Mouse (Mus musculus) heart, embryonic 14.5 days (tissue): ENCODE measurements around the gene Ctrb1. TPM values are rescaled to one million over a fixed set of nuclear protein-coding genes. Genes with fewer than 3 reads are reported as not detected.
A peak's percentile ranks its signal among the peaks of the same experiment; 100 is the strongest.

Source experiments
- ATAC-seq: fragments of 200-750 bp; cut with Nextera tagmentation; 2 replicates; pipeline ENCODE4 v1.8.0; 2017; ENCODE audit warnings: low read depth, moderate TSS enrichment; ENCODE audit not compliant: insufficient number of reproducible peaks, insufficient read depth, low FRiP score
- H3K27ac ChIP-seq, 2 experiments: fragments of 200-500 bp in 1 of 2; fragments of 300-500 bp in 1 of 2; sonication (generic) in 1 of 2; replicated peaks in 1 of 2; 2 replicates each; pipeline ENCODE4 v1.5.1; 2012 to 2014; ENCODE audit warnings: low read depth in 2 of 2, low read length in 2 of 2, control low read depth in 1 of 2, mild to moderate bottlenecking in 1 of 2, mixed read lengths in 1 of 2; ENCODE audit not compliant: control insufficient read depth in 1 of 2, insufficient read depth in 1 of 2
- H3K27me3 ChIP-seq: fragments of 300-500 bp; sonication (generic); 2 replicates; pipeline ENCODE4 v1.6.1; 2014; ENCODE audit warnings: mild to moderate bottlenecking, low read length, control low read depth; ENCODE audit not compliant: control insufficient read depth, insufficient read depth
- H3K36me3 ChIP-seq: fragments of 300-500 bp; sonication (generic); 2 replicates; pipeline ENCODE4 v1.6.1; 2014; ENCODE audit warnings: mild to moderate bottlenecking, control low read depth, low read length, mixed read lengths; ENCODE audit not compliant: control insufficient read depth, insufficient read depth
- H3K4me1 ChIP-seq, 2 experiments: fragments of 200-500 bp in 1 of 2; fragments of 300-500 bp in 1 of 2; sonication (generic) in 1 of 2; 2 replicates each; pipeline ENCODE4 v1.6.1; 2012 to 2014; ENCODE audit warnings: low read length in 2 of 2, control low read depth in 1 of 2, mixed read lengths in 1 of 2; ENCODE audit not compliant: control insufficient read depth in 2 of 2, insufficient read depth in 2 of 2
- H3K4me2 ChIP-seq: fragments of 300-500 bp; sonication (generic); 2 replicates; pipeline ENCODE4 v1.6.1; 2014; ENCODE audit warnings: mild to moderate bottlenecking, low read length
- H3K4me3 ChIP-seq, 2 experiments: fragments of 200-500 bp in 1 of 2; fragments of 300-500 bp in 1 of 2; sonication (generic) in 1 of 2; 2 replicates each; pipeline ENCODE4 v1.5.1; 2012 to 2014; ENCODE audit warnings: low read length in 2 of 2, mild to moderate bottlenecking in 2 of 2, control low read depth in 1 of 2, low read depth in 1 of 2, moderate library complexity in 1 of 2; ENCODE audit not compliant: control insufficient read depth in 1 of 2, insufficient read depth in 1 of 2
- H3K9ac ChIP-seq: fragments of 300-500 bp; sonication (generic); 2 replicates; pipeline ENCODE4 v1.6.1; 2014; ENCODE audit warnings: mild to moderate bottlenecking, low read length
- H3K9me3 ChIP-seq: fragments of 300-500 bp; sonication (generic); 2 replicates; pipeline ENCODE4 v1.6.1; 2016; ENCODE audit warnings: low read length, control low read depth; ENCODE audit not compliant: control insufficient read depth
- WGBS: fragments of 180-500 bp; shearing (Covaris S2); extraction: QIAGEN DNeasy Blood & Tissue Kit; methylation state at CpG from one replicate; pipeline ENCODE4 v1.1.7; 2014; 5-methylcytosine and 5-hydroxymethylcytosine counted together
- polyA plus RNA-seq: library from polyadenylated mRNA; unstranded; fragments of >200 nt; fragmentation: Nextera tagmentation; extraction: Ambion mirVana; gene quantifications from 2 replicates; pipeline ENCODE4 v1.2.1, GENCODE M21; 2014

Gene Ctrb1
- polyA plus RNA-seq, result not detected in 2 replicates

DNA sequence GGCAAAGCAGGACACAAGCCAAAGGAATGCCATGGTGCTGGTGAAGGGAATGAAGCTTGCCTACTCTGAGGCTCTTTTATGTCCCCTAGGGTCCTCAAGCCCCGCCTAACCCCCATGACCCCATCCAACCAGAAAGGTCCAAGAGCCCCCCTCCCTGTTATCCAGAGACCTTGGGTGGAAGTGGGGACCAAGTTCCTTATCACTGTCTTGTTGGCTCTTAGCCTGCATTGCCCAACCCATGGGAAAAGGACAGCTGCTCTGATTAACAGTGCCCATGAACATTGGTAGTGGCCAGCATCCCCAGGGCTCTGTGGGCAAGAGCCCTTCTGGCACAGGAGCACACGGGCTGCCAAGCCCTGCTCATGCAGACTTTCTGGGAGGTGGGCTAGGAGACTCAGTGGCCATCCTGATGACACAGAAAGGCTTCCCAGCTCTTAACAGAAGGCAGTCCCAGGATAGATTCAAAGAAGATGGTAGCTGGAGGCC, at the start of gene Ctrb1:
Ctrb1 (minus strand) TSS at position 51 of the 486 bp plus-strand sequence.
- H3K9ac ChIP-seq, result no peak within 1 kb of the TSS
- H3K36me3 ChIP-seq, result no peaks in the 10 kb centered on the region
- peaks cover 2 to 7% of the 10 kb centered on the region in 2 experiments; a peak in 2 of 4 replicates for H3K4me1 ChIP-seq
- no peaks in the 10 kb centered on the region for H3K27me3 ChIP-seq
- WGBS, result 69% methylated on average over 2 of the region's 2 CpGs
- H3K4me3 ChIP-seq, result no peak within 1 kb of the TSS
- no peak for ATAC-seq
- 0 out of 2 replicates have a peak, but pooled peaks cover 3% of the 10 kb centered on the region for H3K9me3 ChIP-seq
- no peak within 1 kb of the TSS for H3K27ac ChIP-seq
- no peak within 1 kb of the TSS for H3K4me2 ChIP-seq

DNA sequence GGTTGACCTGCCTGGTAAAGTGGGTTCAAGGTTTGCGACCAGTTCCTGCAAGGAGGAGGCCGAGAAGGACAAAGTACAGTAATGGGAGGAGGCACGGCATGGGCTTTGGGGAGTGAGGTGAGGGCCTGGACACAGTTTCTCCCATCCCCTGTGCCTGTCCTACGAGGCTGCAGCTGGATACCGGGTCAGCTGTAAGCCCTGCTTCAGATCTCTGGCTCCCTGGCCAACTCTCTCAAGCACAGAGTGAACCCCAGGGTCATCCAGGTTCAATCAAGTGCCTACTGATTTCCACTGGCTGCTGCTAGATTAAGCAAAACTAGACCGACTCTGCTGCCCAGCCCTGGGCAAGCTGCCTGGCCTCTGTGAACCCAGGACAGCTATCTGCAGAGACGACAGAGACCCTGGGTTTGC, 49.5 kb upstream of the Ctrb1 start:
- peak overlapping the region in 1 of 2 experiments; percentile 47; a peak in 1 of 4 replicates for H3K27ac ChIP-seq
- H3K27me3 ChIP-seq, result no peaks in the 10 kb centered on the region
- H3K9ac ChIP-seq, result peak overlapping the region; percentile 54; the same call in 1 of the 2 replicates
- no peaks in the 10 kb centered on the region for H3K9me3 ChIP-seq
- H3K36me3 ChIP-seq, result 0 out of 2 replicates have a peak, but pooled peaks cover 7% of the 10 kb centered on the region
- no peak for ATAC-seq
- no peak overlapping the region for H3K4me3 ChIP-seq
- H3K4me2 ChIP-seq, result 0 out of 2 replicates have a peak overlapping the region, but pooled peaks have one; percentile 18
- H3K4me1 ChIP-seq, result peaks cover 56 to 79% of the 10 kb centered on the region in 2 experiments
- 53% methylated on average over 7 of the region's 7 CpGs for WGBS

DNA sequence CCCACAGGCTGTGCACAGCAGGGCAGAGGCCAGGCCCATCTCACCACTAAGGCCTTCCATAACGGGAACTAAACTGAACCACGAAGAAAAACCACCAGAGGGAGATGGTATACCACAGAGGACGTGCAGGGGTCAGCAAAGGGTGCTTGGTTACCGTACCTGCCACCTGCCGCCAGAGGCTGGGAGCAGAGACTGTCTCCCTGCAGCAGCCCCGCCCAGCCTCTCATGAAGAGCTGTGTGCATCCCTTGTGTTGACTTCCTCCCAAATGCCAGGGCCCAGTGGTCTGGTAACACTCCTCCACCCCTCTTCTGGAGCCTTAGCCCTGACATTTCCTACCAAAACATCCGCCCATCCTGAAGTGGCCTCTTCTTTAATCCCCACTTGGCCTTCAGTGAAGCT, 48.8 kb upstream of the Ctrb1 start:
- H3K27ac ChIP-seq, result no peak overlapping the region

DNA sequence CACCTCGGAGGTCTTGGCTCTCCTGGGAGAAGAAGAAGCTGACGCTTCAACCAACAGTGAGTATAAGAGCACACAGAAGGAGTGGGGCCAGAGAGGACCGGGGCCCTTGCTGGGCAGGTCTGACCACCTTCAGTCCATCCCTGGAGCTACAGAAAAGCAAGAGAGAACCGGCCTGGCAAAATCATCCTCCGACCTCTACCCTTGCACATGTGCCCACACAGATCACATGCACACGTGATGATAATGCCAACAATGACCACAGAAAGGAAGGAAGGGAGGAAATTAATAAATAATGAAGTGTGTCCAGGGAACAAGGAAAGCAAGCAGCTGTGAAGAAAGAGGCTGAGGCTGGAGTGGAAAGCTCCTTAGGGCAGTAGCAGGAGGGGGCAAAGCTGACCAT, 48.1 kb upstream of the Ctrb1 start:
- Histone ChIP-seq H3K9me3 (no peaks in the 10 kb centered on the region), H3K4me2 (no peak overlapping the region), H3K9ac (no peak overlapping the region), H3K4me1 (peaks cover 62 to 86% of the 10 kb centered on the region in 2 experiments), H3K4me3 (no peak overlapping the region), H3K27ac (no peak overlapping the region), H3K27me3 (no peaks in the 10 kb centered on the region), H3K36me3 (0 out of 2 replicates have a peak, but pooled peaks cover 7% of the 10 kb centered on the region)
- ATAC-seq, result no peak
- 67% methylated on average over 6 of the region's 6 CpGs for WGBS

More for the DNA sequence above, 48.8 kb upstream of the Ctrb1 start:
- no peaks in the 10 kb centered on the region for H3K9me3 ChIP-seq
- 0 out of 2 replicates have a peak, but pooled peaks cover 7% of the 10 kb centered on the region for H3K36me3 ChIP-seq
- H3K9ac ChIP-seq, result peak overlapping the region; percentile 9; the same call in 1 of the 2 replicates
- WGBS, result 60% methylated on average over 7 of the region's 7 CpGs
- ATAC-seq, result no peak
- H3K4me2 ChIP-seq, result no peak overlapping the region
- H3K4me1 ChIP-seq, result peaks cover 61 to 84% of the 10 kb centered on the region in 2 experiments
- no peak overlapping the region for H3K4me3 ChIP-seq
- H3K27me3 ChIP-seq, result no peaks in the 10 kb centered on the region

DNA sequence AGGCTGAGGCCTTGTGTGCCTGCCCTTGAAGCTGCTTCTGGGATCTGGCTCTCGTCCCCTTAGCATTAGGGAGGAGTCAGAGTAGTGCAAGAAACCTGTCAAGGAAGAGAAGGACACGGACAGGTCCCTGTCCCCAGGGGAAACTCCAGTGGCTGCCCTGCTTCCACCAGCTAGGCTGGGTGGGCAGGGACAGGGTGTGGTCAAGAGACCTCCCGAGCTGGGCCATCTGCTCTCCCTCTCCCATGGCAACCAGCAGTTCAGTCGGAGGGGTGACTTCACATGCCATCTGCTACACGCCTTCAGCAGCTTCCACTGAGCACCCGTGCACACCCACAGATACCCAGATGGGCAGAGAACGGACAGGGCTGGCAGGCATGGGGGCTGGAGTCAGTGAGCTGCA, 45.5 kb upstream of the Ctrb1 start:
- Histone ChIP-seq H3K9me3 (no peaks in the 10 kb centered on the region), H3K27ac (peak overlapping the region; percentile 13 to 83; a peak in 3 of 4 replicates), H3K27me3 (no peaks in the 10 kb centered on the region), H3K9ac (peak overlapping the region; percentile 40; the same call in 1 of the 2 replicates), H3K4me2 (no peak overlapping the region), H3K4me3 (no peak overlapping the region), H3K36me3 (0 out of 2 replicates have a peak, but pooled peaks cover 7% of the 10 kb centered on the region), H3K4me1 (peaks cover 70 to 87% of the 10 kb centered on the region in 2 experiments)
- ATAC-seq, result no peak
- 38% methylated on average over 7 of the region's 7 CpGs for WGBS

DNA sequence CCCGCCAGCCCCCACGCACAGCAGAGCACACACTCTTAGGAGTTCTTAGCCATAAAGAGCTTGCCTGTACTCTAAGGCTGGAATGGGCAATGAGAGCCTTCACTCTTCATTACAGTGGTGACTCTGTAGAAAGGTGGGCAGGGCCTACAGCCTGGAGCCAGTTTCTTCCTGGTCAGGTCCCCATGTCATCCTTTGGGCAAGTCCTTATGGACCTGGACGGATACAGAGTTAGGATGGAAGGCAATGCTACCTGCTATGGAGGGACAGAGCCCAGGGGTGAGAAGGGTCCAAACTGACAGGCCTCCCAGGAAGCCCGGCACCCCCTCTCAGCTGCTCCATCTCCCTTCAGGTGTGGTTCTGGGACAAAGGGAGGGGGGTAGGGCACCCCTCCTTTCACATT, 45.0 kb upstream of the Ctrb1 start:
- Histone ChIP-seq H3K36me3 (0 out of 2 replicates have a peak, but pooled peaks cover 7% of the 10 kb centered on the region), H3K4me2 (peak overlapping the region; percentile 48; the same call in 1 of the 2 replicates), H3K4me3 (no peak overlapping the region), H3K27ac (peak overlapping the region; percentile 79 to 83), H3K9me3 (no peaks in the 10 kb centered on the region), H3K4me1 (peaks cover 69 to 86% of the 10 kb centered on the region in 2 experiments), H3K9ac (peak overlapping the region; percentile 40; the same call in 1 of the 2 replicates), H3K27me3 (no peaks in the 10 kb centered on the region)
- no peak for ATAC-seq
- 61% methylated on average over 4 of the region's 4 CpGs for WGBS

DNA sequence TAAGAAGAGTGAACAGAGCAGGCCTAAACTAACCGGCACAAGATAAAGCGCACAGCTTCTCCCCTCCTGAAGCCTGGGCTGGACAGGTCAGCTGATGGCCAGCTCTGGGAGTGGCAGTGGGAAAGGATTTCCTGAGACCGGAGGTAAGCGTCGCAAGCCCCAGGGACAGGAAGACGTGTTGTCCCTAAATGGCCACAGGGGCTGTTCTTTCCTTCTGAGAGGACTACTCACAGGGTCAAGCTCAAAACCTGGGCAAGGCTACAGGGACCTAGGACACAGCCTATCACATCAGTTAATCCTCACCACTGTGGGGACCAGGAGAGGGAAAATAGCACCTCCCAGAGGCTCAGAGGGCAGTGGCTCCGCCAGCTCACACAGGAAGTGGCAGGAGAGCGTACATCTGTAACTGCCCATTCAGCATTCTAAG, 44.5 kb upstream of the Ctrb1 start:
- WGBS, result 36% methylated on average over 8 of the region's 8 CpGs
- H3K27ac ChIP-seq, result peak overlapping the region; percentile 79 to 83
- H3K9ac ChIP-seq, result peak overlapping the region; percentile 54
- H3K27me3 ChIP-seq, result no peaks in the 10 kb centered on the region
- no peak for ATAC-seq
- H3K4me2 ChIP-seq, result peak overlapping the region; percentile 48
- peaks cover 69 to 86% of the 10 kb centered on the region in 2 experiments for H3K4me1 ChIP-seq
- H3K9me3 ChIP-seq, result no peaks in the 10 kb centered on the region
- 0 out of 2 replicates have a peak, but pooled peaks cover 7% of the 10 kb centered on the region for H3K36me3 ChIP-seq
- H3K4me3 ChIP-seq, result no peak overlapping the region
